Mouse (Mus musculus): ENCODE measurements around the gene Wdr73. TPM values are rescaled to one million over a fixed set of nuclear protein-coding genes. Genes with fewer than 3 reads are reported as not detected.

The Wdr73 gene
- polyA plus RNA-seq (2014; fragmentation: Illumina TruSeq; extraction: RNeasy Lipid Tissue Mini Kit (QIAGEN cat#74804); ENCODE audit: low read depth, low replicate concordance) = 15.9 TPM

GRCm38 (mm10) chr7:80900944-80901501 is at the start of gene Wdr73:
TSS of gene Wdr73 (minus strand) at chr7:80901269.

GRCm38 (mm10) chr7:80947445-80948350 is 46.6 kb upstream of the Wdr73 start, which contains the start of gene Sec11a:
TSS of gene Sec11a (minus strand) at chr7:80947780.

GRCm38 (mm10) chr7:80904921-80905515 is 3.9 kb upstream of the Wdr73 start, which contains the start of gene Nmb:
TSS of gene Nmb (minus strand) at chr7:80905076.

GRCm38 (mm10) chr7:80860729-80861274 is 40.3 kb downstream of the Wdr73 start, which contains the start of gene Zscan2:
TSS of gene Zscan2 (plus strand) at chr7:80860920.

Other genes with a start within 250 kb of the Wdr73 start
- gene Crtc3, start 212.4 kb downstream of the Wdr73 start, polyA plus RNA-seq (2014; fragmentation: Illumina TruSeq; extraction: RNeasy Lipid Tissue Mini Kit (QIAGEN cat#74804); ENCODE audit: low read depth, low replicate concordance) = 2.7 TPM
- gene Iqgap1, start 75.3 kb downstream of the Wdr73 start, polyA plus RNA-seq (2014; fragmentation: Illumina TruSeq; extraction: RNeasy Lipid Tissue Mini Kit (QIAGEN cat#74804); ENCODE audit: low read depth, low replicate concordance) = 51.5 TPM
- 14.1 TPM for gene Zscan2, start 40.3 kb downstream of the Wdr73 start, polyA plus RNA-seq (2014; fragmentation: Illumina TruSeq; extraction: RNeasy Lipid Tissue Mini Kit (QIAGEN cat#74804); ENCODE audit: low read depth, low replicate concordance)
- 2.9 TPM for gene Nmb, start 3.8 kb upstream of the Wdr73 start, polyA plus RNA-seq (2014; fragmentation: Illumina TruSeq; extraction: RNeasy Lipid Tissue Mini Kit (QIAGEN cat#74804); ENCODE audit: low read depth, low replicate concordance)
- gene Sec11a, start 46.5 kb upstream of the Wdr73 start, polyA plus RNA-seq (2014; fragmentation: Illumina TruSeq; extraction: RNeasy Lipid Tissue Mini Kit (QIAGEN cat#74804); ENCODE audit: low read depth, low replicate concordance) = 74.2 TPM
- 6.3 TPM for gene Zfp592, start 92.4 kb upstream of the Wdr73 start, polyA plus RNA-seq (2014; fragmentation: Illumina TruSeq; extraction: RNeasy Lipid Tissue Mini Kit (QIAGEN cat#74804); ENCODE audit: low read depth, low replicate concordance)
- gene Alpk3, start 156.3 kb upstream of the Wdr73 start, polyA plus RNA-seq (2014; fragmentation: Illumina TruSeq; extraction: RNeasy Lipid Tissue Mini Kit (QIAGEN cat#74804); ENCODE audit: low read depth, low replicate concordance) = 0.04 TPM
- 0.07 TPM for gene Slc28a1, start 213.5 kb upstream of the Wdr73 start, polyA plus RNA-seq (2014; fragmentation: Illumina TruSeq; extraction: RNeasy Lipid Tissue Mini Kit (QIAGEN cat#74804); ENCODE audit: low read depth, low replicate concordance)

Data from testis, adult 10 weeks (tissue).